Mouse (Mus musculus): ENCODE measurements around the gene Glrx3. TPM values are rescaled to one million over a fixed set of nuclear protein-coding genes. Genes with fewer than 3 reads are reported as not detected.

The Glrx3 gene
- polyA plus RNA-seq, 1 experiment from 2014 or later, result 351 TPM

DNA sequence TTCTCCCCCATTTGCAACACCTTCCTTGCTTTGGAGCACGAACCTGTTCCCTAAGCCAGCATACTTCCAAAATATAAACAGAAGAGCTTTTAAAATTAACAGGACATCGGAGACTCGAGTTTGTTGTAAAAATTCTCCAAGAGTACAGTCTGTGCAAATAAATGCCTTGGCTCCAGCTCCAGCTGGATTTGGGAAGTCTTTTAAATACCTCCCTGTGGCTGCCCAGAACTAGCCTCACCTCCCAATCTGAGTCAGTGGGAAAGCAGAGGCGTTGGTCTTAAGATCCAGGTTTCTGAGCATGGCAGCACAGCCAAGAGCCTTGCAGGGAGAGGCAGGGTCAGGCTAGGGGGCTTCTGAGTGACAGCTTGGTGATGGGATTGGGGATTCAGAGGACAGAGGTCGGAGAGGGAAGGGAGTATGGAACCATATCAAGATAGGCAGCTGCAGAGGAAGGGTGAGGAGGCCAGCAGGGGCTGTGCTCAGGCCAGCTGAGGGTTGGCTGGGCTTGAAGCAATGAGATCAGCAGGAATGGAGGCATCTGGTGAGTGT lies 80.7 kb downstream of the Glrx3 start:
- Histone ChIP-seq H3K4me3 (ENCODE audit: low read depth, low read length) (no peak overlapping the region), H3K4me2 (ENCODE audit: low read depth, low read length) (no peak overlapping the region), H3K36me3 (replicated peaks; ENCODE audit: control insufficient read depth, insufficient read depth, low read depth, low read length) (no peaks in the 10 kb centered on the region), H3K9me3 (replicated peaks; ENCODE audit: control insufficient read depth, low read length) (no peaks in the 10 kb centered on the region), H3K27me3 (ENCODE audit: control insufficient read depth, insufficient read depth, low read length) (no peaks in the 10 kb centered on the region), H3K4me1 (ENCODE audit: control insufficient read depth, insufficient read depth, low read length) (no peaks in the 10 kb centered on the region), H3K27ac (replicated peaks; ENCODE audit: low read depth, low read length) (no peak overlapping the region), H3K9ac (replicated peaks; ENCODE audit: low read length) (no peak overlapping the region)
- WGBS, result 67% methylated on average over 5 of the region's 5 CpGs
- no peak for DNase-seq (ENCODE audit: low spot score)
- no peak for ATAC-seq (replicated peaks; ENCODE audit: insufficient number of reproducible peaks, low FRiP score, low TSS enrichment, low read depth)

Other genes with a start within 250 kb of the Glrx3 start
- gene Ebf3, start 123.2 kb upstream of the Glrx3 start, polyA plus RNA-seq (2014; fragmentation: Nextera tagmentation; extraction: Ambion mirVana), result 7.2 and 7.9 TPM in 2 replicates
- 19.1 and 22.0 TPM in 2 replicates for gene 9430038I01Rik, start 26.9 kb upstream of the Glrx3 start, polyA plus RNA-seq (2014; fragmentation: Nextera tagmentation; extraction: Ambion mirVana)